Mouse (Mus musculus) G1E (cell line): ENCODE measurements at regions not wholly inside any gene's neighbourhood (a gene's known extent, or its start where the extent isn't known, plus 50 kb on each side); places are given as distances from the start of the nearest gene placed in this dataset.

Source experiments
- CTCF ChIP-seq: IDR thresholded peaks from 2 replicates; pipeline ENCODE4 v1.5.1; 2012; ENCODE audit warnings: low read depth, low read length, inconsistent platforms, mixed read lengths
- GATA1 ChIP-seq: IDR thresholded peaks from 2 replicates; pipeline ENCODE4 v1.6.1; 2012; ENCODE audit warnings: borderline replicate concordance, low read length, inconsistent platforms, mixed read lengths

GRCm38 (mm10) chr6:18648898-18649591, 134.4 kb upstream of the Cttnbp2 start:
- TF ChIP-seq GATA1 = no peak
- TF ChIP-seq CTCF = no peak
